Comparison of ENCODE assay signal across 10 mouse cellular contexts in genomic region chr13:42245753-42246409, GRCm38 (mm10). TPM values are rescaled to one million over a fixed set of nuclear protein-coding genes. Genes with fewer than 3 reads are reported as not detected.
A peak's percentile ranks its signal among the peaks of the same experiment; 100 is the strongest.
DNase-seq lines count a peak whose midpoint lies in the region; ATAC-seq lines count a peak whose summit lies in the region.
"Had no signal": no experiment of that assay in that cellular context is flagged by ENCODE, and none has a peak within 500 bp of the region (broad histone marks: within the 10 kb centered on the region; RNA-seq: fewer than 3 reads in every experiment).

No protein-coding gene starts in this region.

- peak; percentile 6 to 20 for DNase-seq in spleen, postnatal 10 days (ENCODE audit: low spot score in 2 of 2)
- DNase-seq in spleen, adult 12 weeks (ENCODE audit: low spot score) = no peak
- DNase-seq in heart, adult 18-20 months = peak; percentile 41 to 51
- DNase-seq in thymus, postnatal 25 days = peak; percentile 17
- no peak for DNase-seq in kidney, postnatal 10 days
- DNase-seq in lung, postnatal 25 days (ENCODE audit: low spot score) = no peak
- no peak for DNase-seq in adrenal gland, postnatal 36 days
- DNase-seq: kidney, postnatal 25 days; right cerebral cortex, adult 18-20 months had no signal

- peak; percentile 72 for ATAC-seq in inflammation-experienced regulatory T-cells, adult 6 months

RNA-seq across cellular contexts. Expression of gene Edn1, which starts 55.4 kb away (rescaled TPM):
- 1 to 10 TPM; 2.4 to 3.3 TPM for total RNA-seq in heart, adult 18-20 months (2021)
- not detected for polyA plus RNA-seq in inflammation-experienced regulatory T-cells, adult 6 months (2017; shearing (Covaris generic))
- 1 to 10 TPM; 1.3 to 2.5 TPM for total RNA-seq in adrenal gland, postnatal 36 days (2021)

Comparison
In these comparisons a context has a peak if more than half of its experiments do, and no peak if none do; other contexts are left out.
1. DNase-seq: peak in spleen, postnatal 10 days (2 of 2), heart, adult 18-20 months (2 of 2) and thymus, postnatal 25 days (single experiment); none in spleen, adult 12 weeks (single experiment), kidney, postnatal 10 days (single experiment), lung, postnatal 25 days (single experiment) and adrenal gland, postnatal 36 days (0 of 2).